Mouse (Mus musculus) embryonic facial prominence, embryonic 10.5 days (tissue): Measurements from ENCODE around the gene Gm17555. TPM values are rescaled to one million over a fixed set of nuclear protein-coding genes. Genes with fewer than 3 reads are reported as not detected.
"Not testable (repeated sequence)": the region's sequence is repeated elsewhere in the genome, so short reads cannot be mapped to it uniquely, and the experiment has no call there.

Experiments used
- DNase-seq: peaks from one replicate; pipeline ENCODE4 v3.0.0-alpha.2; 2017; ENCODE audit warnings: low spot score
- H3K27ac ChIP-seq: fragments of 300-500 bp; sonication (generic); replicated peaks from 2 replicates; pipeline ENCODE4 v1.5.1; 2016; ENCODE audit warnings: mild to moderate bottlenecking
- H3K27me3 ChIP-seq: fragments of 300-500 bp; sonication (generic); replicated peaks from 2 replicates; pipeline ENCODE4 v1.6.1; 2016; ENCODE audit warnings: low read depth, mild to moderate bottlenecking; ENCODE audit not compliant: poor library complexity, severe bottlenecking
- H3K36me3 ChIP-seq: fragments of 300-500 bp; sonication (generic); replicated peaks from 2 replicates; pipeline ENCODE4 v1.6.1; 2016; ENCODE audit warnings: mild to moderate bottlenecking, moderate library complexity
- H3K4me1 ChIP-seq: fragments of 300-500 bp; sonication (generic); 2 replicates; pipeline ENCODE4 v1.6.1; 2016
- H3K4me3 ChIP-seq: fragments of 300-500 bp; sonication (generic); 2 replicates; pipeline ENCODE4 v1.5.1; 2016; ENCODE audit warnings: mild to moderate bottlenecking, moderate library complexity
- H3K9me3 ChIP-seq: fragments of 300-500 bp; sonication (generic); 2 replicates; pipeline ENCODE4 v1.6.1; 2016; ENCODE audit warnings: mild to moderate bottlenecking
- WGBS: fragments of 180-500 bp; shearing (Covaris S2); methylation state at CpG from one replicate; pipeline ENCODE4 v1.1.7; 2016; 5-methylcytosine and 5-hydroxymethylcytosine counted together
- polyA plus RNA-seq: library from polyadenylated mRNA; unstranded; fragments of >200 nt; fragmentation: Nextera tagmentation; extraction: Ambion mirVana; gene quantifications from 2 replicates; pipeline ENCODE4 v1.2.1, GENCODE M21; 2016

Gene Gm17555
- not detected in 2 replicates for polyA plus RNA-seq

DNA sequence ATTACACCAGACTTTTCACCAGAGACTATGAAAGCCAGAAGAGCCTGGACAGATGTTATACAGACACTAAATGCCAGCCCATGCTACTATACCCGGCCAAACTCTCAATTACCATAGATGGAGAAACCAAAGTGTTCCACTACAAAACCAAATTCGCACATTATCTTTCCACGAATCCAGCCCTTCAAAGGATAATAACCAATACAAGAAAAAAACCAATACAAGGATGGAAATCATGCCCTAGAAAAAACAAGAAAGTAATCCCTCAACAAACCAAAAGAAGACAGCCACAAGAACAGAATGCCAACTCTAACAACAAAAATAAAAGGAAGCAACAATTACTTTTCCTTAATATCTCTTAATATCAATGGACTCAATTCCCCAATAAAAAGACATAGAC is at the start of gene Gm17555:
Gene Gm17555, plus strand, starts transcription at position 301 of the 400 bp plus-strand sequence.
- not testable (repeated sequence) for H3K27me3 ChIP-seq, H3K27ac ChIP-seq, H3K9me3 ChIP-seq, H3K4me3 ChIP-seq, H3K4me1 ChIP-seq, DNase-seq, H3K36me3 ChIP-seq
- WGBS, result 92% methylated on average over 3 of the region's 3 CpGs

DNA sequence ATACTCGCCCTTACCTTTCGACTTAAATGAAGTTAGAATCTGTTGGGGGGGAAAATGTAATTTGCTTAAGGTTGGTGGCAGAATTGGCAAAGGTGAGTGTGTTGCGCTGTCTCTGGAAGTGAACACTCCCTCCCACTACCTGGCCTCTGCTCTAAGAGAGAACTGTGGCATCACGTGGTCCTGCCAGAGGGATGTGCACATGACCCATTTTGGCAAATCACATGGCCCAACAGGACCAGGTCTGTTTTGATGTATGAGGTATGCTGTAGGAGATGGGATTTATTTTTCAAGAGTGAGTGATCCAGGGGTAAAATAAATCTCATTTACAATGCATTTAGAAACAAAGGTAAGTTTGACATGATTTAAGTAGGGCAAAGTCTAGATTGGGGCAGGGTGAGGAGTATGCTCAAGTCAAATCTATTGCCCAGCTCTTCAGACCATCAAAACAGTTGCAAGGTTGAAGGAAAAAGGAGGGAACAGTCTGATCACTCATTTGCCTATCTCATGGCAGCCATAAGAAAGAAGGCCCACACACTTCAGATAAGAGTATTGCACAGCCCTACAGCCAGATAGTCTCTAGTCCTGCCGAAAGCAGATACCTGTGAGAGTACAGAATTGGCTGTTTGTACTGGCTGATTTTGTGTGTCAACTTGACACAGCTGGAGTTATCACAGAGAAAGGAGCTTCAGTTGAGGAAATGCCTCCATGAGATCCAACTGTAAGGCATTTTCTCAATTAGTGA is 49.5 kb upstream of the Gm17555 start:
- H3K4me3 ChIP-seq, result no peak overlapping the region
- WGBS, result 95% methylated on average over 5 of the region's 5 CpGs
- H3K27ac ChIP-seq, result no peak overlapping the region
- no peaks in the 10 kb centered on the region for H3K9me3 ChIP-seq
- H3K36me3 ChIP-seq, result peaks cover 55% of the 10 kb centered on the region
- H3K4me1 ChIP-seq, result no peaks in the 10 kb centered on the region
- DNase-seq, result no peak
- no peaks in the 10 kb centered on the region for H3K27me3 ChIP-seq

DNA sequence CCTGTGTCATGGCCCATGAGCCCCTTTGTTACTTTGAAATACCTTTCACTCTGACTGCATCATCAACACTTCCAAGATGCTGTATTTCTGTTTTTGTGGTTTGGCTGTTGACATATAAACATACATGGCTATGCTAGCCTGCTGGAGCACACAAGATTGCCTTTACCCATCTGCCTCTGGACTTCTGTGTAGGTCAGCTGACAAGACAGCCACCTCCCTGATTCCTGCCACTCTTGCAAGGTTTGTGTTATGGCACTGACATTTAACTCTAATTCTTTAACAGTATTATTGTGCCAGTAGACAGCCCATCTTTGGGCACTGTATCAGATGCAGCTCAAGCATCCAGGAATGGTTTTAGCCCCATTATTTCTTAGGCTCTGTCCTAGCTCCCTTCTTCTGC is 48.6 kb upstream of the Gm17555 start:
- peaks cover 46% of the 10 kb centered on the region for H3K36me3 ChIP-seq
- no peaks in the 10 kb centered on the region for H3K4me1 ChIP-seq
- H3K27ac ChIP-seq, result no peak overlapping the region
- DNase-seq, result no peak
- H3K27me3 ChIP-seq, result no peaks in the 10 kb centered on the region
- H3K9me3 ChIP-seq, result no peaks in the 10 kb centered on the region
- H3K4me3 ChIP-seq, result no peak overlapping the region

DNA sequence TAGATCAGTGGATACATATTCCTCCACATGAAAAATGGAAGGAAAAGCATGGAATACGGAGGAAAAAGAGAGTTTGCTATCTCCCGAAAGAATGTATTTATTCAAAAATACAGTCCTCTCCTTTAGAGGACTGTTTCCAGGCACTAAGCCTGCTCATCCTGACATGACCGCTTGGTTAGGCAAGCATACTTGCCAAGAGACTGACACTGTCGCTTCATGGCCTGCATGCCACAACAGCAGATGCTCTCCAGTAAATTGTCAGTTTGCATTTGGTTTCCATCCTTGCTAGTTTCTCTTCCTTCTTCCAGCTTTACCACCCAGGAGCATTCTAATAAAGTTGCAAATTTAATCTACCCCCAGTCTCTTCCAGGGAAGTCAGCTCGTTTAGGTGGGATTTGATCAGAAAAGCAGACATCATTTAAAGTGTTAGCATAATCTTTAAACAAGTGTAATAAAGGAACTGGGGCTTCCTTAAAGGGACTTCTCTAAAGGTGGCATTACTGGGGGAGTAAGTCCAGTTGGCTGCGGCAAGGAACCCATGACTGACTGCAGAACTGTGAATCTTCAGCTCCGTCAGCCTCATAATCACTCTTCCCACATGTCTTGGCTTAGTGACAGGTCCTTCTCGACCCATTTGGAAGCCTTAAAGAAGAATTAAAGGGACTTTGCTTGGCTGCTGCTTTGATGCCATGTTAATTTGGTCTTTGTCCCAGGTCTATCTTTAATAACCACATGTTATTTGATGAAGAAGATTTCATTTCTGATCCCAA is 47.9 kb upstream of the Gm17555 start:
- H3K9me3 ChIP-seq, result no peaks in the 10 kb centered on the region
- H3K4me1 ChIP-seq, result no peaks in the 10 kb centered on the region
- WGBS, result 90% methylated on average over 8 of the region's 8 CpGs
- H3K4me3 ChIP-seq, result no peak overlapping the region
- no peaks in the 10 kb centered on the region for H3K27me3 ChIP-seq
- no peak for DNase-seq
- peaks cover 39% of the 10 kb centered on the region for H3K36me3 ChIP-seq
- no peak overlapping the region for H3K27ac ChIP-seq

DNA sequence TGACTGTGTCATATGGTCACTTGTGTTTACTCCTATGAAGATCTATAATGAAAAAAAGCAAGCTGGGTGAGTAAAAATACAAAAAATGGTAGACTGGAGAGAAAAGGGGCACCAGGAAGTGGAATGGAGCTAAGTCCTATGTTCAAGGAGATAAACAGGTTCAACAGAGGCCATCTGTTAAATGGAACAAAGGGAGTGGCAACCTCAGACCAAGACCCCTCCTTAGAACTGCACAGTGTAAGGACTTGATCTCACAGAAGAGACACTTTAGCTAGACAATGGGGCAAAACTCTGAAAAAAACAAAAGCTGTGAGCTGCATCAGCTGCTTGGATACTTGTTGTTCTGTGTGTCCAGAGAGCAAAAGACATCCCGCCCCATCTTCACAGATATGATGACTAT is 43.5 kb upstream of the Gm17555 start:
- Histone ChIP-seq H3K27ac (no peak overlapping the region), H3K9me3 (no peaks in the 10 kb centered on the region), H3K36me3 (peaks cover 3% of the 10 kb centered on the region; the same call in 1 of the 2 replicates), H3K4me3 (no peak overlapping the region), H3K4me1 (no peaks in the 10 kb centered on the region), H3K27me3 (no peaks in the 10 kb centered on the region)
- WGBS, result 91% methylated on average over 1 of the region's 1 CpGs
- DNase-seq, result no peak

DNA sequence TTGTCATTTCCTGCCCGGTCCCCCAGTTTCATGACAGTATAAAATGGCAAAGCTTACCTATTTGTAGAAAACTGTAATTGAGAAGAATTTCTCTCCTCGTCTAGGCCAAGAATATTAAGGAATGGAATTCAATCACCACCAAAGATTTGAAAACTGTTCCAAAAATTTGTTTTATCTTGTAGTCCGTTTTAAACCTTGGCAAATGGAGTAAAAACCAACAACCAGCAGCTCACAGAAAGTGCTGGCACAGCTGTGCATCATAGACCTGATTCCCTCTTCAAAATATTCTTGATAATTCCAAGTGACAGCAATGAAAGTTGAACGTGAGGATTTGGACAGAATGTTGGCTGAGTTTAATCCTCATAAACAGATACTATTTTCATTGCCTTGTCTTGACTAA is 23.6 kb upstream of the Gm17555 start:
- H3K4me3 ChIP-seq, result no peak overlapping the region
- no peak for DNase-seq
- WGBS, result 81% methylated on average over 4 of the region's 4 CpGs
- no peaks in the 10 kb centered on the region for H3K27me3 ChIP-seq
- H3K27ac ChIP-seq, result no peak overlapping the region
- no peaks in the 10 kb centered on the region for H3K4me1 ChIP-seq
- no peaks in the 10 kb centered on the region for H3K9me3 ChIP-seq
- no peaks in the 10 kb centered on the region for H3K36me3 ChIP-seq

DNA sequence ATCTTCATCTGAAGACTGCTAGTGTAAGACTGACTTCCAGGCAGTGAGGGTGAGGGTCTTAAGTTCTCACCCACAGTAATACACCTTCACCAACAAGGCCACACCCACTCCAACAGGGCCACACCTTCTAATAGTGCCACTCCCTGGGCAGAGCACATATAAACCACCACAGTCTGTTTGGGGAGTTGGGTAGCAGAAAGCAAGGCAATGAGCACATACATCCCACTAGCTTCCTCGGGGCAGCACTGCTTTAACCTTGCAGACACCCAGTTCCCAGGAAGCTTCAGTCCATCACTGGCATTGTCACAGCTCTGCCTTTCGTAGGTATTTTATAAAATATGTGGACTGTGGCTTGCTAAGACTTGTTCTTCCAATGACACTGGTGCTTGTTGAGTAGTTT is 22.8 kb upstream of the Gm17555 start:
- H3K4me1 ChIP-seq, result no peaks in the 10 kb centered on the region
- WGBS, result 85% methylated on average over 2 of the region's 2 CpGs
- no peak overlapping the region for H3K27ac ChIP-seq
- no peak for DNase-seq
- no peaks in the 10 kb centered on the region for H3K9me3 ChIP-seq
- no peak overlapping the region for H3K4me3 ChIP-seq
- no peaks in the 10 kb centered on the region for H3K36me3 ChIP-seq
- H3K27me3 ChIP-seq, result no peaks in the 10 kb centered on the region

DNA sequence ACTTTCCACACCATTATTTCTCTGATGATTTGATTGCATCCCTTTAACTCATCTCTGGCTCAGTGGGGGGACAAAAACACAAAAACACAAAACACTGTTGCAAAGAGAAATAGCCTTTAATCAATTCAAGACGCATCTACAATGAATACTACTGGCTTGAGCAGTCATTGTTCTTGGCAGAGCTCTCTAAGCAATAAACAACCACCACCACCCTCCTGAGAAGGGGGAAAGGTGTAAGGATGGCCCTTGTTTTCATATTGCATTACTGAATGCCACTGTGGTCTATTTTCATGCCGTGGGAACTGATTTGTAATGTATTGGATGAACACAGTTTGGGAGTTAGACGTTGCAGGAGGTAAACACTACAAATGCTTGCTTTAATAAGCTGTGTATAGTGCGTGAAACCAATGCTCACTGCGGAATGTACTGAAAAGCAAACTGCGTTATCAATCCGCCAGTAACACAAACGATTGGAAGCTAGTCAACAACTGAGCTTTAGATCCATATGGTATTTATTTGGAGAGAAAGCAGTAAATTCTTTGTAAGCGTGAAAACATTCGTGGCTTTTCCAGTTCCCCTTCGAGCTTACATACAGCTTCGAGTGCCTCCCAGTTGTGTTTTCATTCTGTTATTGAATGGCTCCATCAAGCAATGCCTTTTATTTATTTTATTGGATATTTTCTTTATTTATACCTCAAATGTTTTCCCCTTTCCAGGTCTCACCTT is 19.1 kb upstream of the Gm17555 start:
- Histone ChIP-seq H3K36me3 (no peaks in the 10 kb centered on the region), H3K9me3 (no peaks in the 10 kb centered on the region), H3K4me3 (no peak overlapping the region), H3K27ac (no peak overlapping the region), H3K4me1 (no peaks in the 10 kb centered on the region), H3K27me3 (no peaks in the 10 kb centered on the region)
- DNase-seq, result no peak
- WGBS, result 82% methylated on average over 12 of the region's 12 CpGs

DNA sequence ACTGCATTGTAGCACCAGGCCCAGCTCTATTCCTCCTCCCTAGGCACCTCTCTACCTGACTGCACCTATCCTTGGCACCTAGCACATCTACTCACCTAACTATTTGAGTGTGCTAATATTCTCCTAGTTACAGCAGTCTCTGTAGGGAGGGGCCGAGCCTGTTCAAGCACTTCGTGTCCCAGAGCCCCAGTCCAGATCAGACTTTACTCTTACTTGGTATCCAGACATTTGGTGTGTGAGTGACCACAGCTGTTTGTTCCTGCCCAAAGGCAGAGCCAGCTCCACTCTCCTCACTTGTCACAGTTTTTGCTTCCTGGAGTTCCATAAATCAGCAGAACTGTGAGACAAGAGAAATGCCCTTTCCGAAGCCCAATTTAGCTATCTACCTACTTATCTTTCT is 15.9 kb upstream of the Gm17555 start:
- Histone ChIP-seq H3K4me3 (no peak overlapping the region), H3K36me3 (no peaks in the 10 kb centered on the region), H3K4me1 (no peaks in the 10 kb centered on the region), H3K27me3 (no peaks in the 10 kb centered on the region), H3K27ac (no peak overlapping the region), H3K9me3 (no peaks in the 10 kb centered on the region)
- WGBS, result 88% methylated on average over 3 of the region's 3 CpGs
- no peak for DNase-seq

DNA sequence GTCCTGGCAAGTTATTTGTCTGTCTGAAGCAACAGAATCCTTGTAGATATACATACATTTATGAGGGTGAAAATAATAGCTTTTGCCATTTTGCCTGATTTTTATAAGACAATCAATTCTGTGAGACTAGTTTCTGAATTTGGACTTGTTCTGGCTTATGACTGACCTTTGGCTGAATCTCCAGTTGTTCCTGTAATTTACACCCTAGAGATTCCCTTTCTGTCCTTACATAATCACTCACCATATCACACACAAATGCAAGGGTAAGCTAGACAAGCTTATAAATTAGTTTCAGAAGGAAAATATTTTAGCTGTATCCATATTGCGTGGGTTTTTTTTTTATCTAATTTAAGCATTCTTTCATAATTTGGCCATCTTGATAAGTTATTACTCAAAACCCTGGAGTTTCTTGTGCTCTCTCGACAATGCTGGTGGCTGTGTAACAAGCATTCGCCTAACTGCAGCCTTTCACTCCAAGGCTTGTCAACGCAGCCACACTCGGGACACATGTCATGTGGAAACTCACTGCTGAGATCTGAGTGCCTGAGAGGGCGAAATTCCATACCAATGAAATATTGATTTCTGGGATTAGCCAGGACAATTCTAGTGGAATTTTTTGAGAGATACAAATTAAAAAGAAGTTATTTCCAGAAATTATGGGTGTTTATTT is 3.8 kb upstream of the Gm17555 start:
- no peaks in the 10 kb centered on the region for H3K4me1 ChIP-seq
- no peaks in the 10 kb centered on the region for H3K9me3 ChIP-seq
- no peak overlapping the region for H3K4me3 ChIP-seq
- no peak for DNase-seq
- H3K27ac ChIP-seq, result no peak overlapping the region
- 86% methylated on average over 6 of the region's 6 CpGs for WGBS
- no peaks in the 10 kb centered on the region for H3K27me3 ChIP-seq
- no peaks in the 10 kb centered on the region for H3K36me3 ChIP-seq

DNA sequence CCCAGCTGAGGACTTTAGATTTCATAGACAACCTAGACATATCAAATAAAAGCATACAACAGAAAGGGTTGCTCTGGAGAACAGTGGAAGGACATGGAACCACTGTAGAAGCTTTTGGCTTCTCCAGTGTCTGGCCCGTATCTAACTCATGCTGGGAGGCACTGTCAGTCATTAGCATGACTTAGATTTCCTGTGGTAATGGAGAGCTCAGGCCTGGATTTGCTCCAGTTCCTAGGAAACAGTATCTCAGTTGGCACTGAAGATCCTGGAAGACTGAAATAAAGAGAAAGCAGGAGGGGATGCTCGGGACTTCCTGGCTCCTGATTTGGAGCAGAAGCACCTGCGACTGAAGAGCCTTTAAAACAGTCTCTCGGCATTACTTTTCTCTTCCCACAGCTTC is 12.7 kb downstream of the Gm17555 start:
- H3K27me3 ChIP-seq, result no peaks in the 10 kb centered on the region
- no peaks in the 10 kb centered on the region for H3K4me1 ChIP-seq
- WGBS, result 70% methylated on average over 4 of the region's 4 CpGs
- H3K27ac ChIP-seq, result no peak overlapping the region
- no peak for DNase-seq
- no peaks in the 10 kb centered on the region for H3K36me3 ChIP-seq
- no peak overlapping the region for H3K4me3 ChIP-seq
- H3K9me3 ChIP-seq, result no peaks in the 10 kb centered on the region

DNA sequence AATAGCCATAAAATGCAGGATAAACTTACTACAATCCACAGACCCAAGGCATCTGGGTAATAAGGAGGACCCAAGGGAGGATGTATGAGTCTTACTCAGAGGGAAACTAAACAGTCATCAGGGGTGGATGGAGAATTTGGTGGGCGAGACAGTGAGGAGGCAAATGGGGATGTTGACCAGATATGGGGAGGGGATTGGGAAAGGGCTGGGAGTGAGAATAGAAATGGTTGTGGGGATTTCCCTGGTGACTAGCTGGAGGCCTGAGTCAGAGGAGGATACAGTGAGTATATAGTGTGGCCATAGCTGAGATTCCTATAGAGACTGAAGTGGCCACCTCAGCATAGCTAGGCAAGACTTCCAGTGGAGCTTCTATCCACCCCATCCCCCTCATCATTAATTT is 16.8 kb downstream of the Gm17555 start:
- H3K4me1 ChIP-seq, result no peaks in the 10 kb centered on the region
- H3K27ac ChIP-seq, result no peak overlapping the region
- no peak overlapping the region for H3K4me3 ChIP-seq
- no peaks in the 10 kb centered on the region for H3K36me3 ChIP-seq
- 83% methylated on average over 1 of the region's 1 CpGs for WGBS
- no peak for DNase-seq
- H3K27me3 ChIP-seq, result no peaks in the 10 kb centered on the region
- H3K9me3 ChIP-seq, result 0 out of 2 replicates have a peak, but pooled peaks cover 5% of the 10 kb centered on the region
